Mouse (Mus musculus) cerebellum, adult 9-10 months (tissue): ENCODE measurements at regions not wholly inside any gene's neighbourhood (a gene's known extent, or its start where the extent isn't known, plus 50 kb on each side); places are given as distances from the start of the nearest gene placed in this dataset.
"Not testable (repeated sequence)": the region's sequence is repeated elsewhere in the genome, so short reads cannot be mapped to it uniquely, and the experiment has no call there.

ENCODE experiments used
- DNase-seq: peaks from one replicate; pipeline ENCODE4 v3.0.0; 2022

DNA sequence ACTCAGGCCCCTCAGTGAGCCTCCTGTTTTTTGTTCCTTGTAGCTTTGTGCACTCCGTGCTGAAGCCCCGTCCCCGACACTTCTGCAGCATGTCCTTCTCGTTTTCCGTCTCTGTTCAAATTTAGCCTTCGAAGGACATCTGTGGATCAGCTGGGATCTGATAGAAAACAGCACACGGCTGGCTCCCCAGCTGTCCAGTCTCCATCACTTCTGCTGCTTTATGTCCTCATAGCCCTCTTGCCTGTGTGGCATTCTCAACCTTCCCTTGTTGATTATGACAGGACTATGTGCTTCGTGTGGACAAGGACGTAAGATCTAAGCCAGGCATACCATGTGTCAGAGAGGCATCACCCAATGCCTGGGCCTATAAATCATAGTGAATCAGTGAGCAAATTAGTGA, 247.1 kb upstream of the Myo3a start:
- no peak for DNase-seq

DNA sequence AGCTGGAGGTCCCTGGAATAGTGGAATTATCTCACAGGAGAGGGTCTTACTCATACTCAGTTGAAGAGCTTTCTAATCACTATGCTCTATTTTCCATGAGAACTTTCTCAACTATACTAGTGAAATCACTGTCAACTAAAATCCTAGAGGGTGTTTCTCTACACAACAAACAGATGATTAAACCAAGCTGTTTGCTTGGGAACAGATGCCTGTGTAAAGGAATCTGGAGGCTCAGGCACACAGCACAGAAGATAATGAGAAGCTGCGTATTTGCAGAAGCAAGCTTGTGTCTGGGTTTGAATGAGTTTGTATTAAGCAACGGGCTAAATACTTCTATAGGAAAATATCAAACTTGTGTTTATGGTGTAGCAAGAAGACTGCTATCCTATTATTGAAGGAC, 202.9 kb upstream of the Myo3a start:
- no peak for DNase-seq

DNA sequence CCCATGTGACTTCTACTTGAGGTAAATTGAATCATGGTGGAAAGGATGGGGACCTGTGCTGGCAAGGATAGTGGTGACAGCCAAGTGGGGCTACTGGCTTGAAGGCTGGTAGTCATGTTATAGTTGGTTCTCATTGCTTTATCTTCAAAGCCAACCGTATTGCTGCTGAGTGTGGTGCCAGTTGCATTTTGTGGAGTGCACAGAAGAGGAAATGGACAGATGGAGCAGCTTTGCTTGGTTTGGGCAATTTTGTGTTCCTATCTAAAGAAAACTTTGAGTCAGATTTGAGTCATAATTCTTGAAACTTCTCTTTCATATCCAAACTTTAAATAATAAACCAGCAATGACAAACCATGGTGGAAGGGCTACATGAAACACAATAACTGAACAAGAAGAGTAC, 200.5 kb upstream of the Myo3a start:
- DNase-seq, result no peak

DNA sequence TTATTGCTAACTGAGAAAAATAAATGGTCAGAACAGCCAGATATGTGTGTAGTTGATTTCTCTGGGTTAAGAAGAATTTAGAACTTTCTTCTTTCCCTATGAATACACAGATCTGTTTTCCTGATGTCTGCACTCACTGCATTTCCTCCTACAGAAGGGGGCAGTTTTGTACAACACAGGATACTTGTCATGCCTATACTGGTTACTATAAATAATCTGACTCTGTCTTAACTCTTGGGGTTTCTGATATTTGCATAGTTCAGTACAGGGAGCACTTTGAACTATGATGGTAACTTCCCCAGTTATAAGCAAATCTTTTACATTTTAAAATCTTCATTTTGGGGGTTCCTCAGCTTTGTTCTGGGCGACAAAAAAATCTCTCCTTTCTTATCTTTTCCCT, 198.7 kb upstream of the Myo3a start:
- no peak for DNase-seq

DNA sequence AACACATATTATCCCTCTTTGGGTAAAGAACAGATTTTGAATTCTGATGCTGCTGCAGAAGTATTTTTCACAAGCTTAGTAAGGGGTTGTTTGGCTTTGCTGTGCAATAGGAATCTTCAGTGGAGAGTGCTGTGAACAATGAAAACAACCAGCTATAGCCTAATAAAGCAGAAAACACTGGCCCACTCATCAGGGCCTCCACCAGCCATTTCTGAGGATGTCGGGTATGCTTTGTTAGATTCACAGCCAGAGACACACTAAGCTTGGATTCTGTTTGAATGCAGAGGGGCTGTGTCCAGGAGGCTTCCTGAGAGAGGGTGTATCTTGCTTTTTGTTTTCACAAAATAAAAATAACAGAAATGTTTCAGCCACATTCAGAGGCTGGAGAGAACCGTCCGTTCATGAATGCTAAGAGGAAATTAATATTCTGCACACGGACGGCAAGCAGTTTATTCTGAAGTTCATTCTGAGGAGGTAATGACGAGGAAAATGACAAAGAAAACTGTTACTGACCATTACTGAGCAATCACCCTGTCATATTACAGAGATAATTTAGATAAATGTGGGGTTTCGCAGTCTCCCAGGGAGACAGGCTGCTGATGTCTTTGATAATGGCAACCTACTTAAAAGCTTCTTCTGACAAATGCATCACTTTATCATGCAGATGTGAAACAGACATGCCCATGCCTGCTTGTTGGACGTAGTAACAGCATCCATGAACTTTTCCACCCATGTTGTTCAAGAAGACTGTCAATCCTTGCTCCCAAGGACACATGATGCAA, 198.1 kb upstream of the Myo3a start:
- peak; percentile 2 for DNase-seq

DNA sequence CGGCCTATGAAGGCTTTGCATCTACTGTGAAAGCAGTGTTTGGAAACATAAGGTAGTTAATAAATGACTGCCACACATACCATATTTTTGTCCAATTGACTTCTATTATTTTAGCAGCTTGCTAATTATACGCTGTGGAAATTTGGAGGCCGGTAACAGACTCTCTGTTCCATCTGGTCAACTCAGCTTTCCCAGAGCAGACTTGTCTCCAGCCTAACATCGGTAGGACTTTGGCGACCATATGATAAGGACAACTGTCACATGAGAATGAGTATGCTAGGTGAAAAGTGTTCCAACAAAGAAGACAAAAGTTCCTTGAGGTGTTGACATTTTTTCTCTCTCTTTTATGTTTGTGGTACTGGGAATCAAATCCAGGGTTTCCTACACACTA, 197.5 kb upstream of the Myo3a start:
- DNase-seq, result no peak

DNA sequence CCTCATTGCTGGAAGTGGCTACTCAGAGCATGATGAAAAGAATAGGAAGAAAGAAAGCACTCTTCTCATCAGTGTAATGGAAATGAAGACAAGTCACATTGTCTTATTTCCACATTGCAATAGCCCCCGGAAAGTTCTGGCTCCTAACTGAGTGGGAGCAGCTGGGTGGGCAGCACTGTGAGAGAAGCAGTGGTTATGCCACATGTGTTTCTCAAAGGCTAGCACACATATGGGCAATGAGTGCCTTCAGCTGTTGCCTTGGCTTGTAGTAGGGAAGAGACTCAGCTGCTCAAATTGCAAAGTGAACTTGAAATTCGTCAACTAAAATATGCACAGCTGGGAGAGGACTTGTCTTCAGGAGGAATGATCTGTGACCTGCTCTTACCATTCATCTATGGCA, 190.5 kb upstream of the Myo3a start:
- DNase-seq, result no peak

DNA sequence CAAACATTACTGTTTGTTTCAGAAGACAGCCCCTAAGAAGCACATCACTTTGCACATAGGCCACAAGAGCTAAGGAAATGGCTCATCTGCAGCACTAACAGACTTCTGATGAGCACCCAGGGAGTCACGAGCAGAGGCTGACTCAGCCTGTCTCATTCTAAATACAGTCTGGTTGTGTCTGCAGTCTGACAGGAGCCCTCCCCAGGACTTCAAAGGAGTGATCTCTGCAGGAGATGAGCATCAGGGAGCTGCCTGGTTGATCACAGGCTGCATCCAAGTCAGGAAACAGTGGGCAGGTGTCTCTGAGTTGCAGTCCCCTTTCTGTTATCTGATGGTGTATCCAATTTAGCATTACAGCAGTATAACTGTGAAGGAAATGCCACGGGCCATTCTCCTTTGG, 188.5 kb upstream of the Myo3a start:
- DNase-seq, result no peak

DNA sequence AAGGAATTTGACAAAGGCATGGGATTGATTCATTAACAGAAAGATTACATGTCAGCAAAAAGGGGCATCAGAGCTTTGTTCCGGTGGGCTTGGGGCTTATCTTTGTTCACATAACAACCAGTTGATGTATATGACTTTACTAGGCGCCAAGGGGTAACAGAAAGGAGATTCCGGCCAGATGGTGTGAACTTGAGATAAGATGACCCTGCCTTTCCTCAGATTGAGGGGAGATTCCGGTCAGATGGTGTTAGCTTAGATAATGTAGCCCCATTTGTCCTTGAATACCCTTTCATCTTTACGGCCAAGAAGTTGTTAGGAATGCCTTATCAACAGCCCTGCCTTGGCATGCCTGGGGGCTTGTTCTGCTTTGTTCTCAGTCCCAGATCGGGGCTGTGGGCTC, 183.4 kb upstream of the Myo3a start:
- DNase-seq, result not testable (repeated sequence)

DNA sequence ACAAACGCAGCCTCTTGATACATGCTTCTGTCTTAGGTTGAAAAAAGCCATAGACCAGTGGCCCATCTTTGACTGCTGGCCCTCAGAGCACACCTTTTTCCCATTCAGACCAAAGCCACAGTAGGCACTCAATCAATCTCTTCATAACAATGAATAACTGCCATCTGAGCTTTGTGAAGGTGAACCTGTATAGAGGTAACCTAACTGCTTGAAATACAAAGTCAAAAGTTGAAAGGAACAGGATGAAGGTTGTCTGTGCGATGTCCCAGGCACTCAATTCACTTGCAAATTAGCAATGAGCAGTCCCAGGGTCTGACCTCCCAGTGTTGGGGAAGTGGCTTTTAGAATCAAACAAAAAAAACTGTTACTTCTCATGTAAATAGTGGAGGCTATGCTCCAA, 182.4 kb upstream of the Myo3a start:
- no peak for DNase-seq

DNA sequence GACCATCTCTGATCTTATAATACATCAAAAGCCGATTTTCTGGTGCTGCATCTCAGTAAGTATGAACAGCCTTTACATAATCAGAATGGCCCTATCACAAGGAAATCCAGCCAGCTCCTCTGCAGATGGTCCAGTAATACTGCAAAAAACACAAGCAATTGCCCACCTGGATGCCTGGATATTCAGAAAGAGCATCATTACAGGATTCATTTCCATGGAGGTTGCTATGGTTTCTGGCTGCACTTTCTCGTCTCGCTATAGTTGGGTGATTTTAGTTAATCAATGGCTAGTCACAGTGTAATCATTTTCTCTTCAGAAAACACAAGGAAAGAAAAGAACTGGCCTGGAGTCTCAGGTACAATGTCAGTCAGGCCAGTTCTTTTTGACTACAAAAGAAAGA, 179.8 kb upstream of the Myo3a start:
- DNase-seq, result no peak

DNA sequence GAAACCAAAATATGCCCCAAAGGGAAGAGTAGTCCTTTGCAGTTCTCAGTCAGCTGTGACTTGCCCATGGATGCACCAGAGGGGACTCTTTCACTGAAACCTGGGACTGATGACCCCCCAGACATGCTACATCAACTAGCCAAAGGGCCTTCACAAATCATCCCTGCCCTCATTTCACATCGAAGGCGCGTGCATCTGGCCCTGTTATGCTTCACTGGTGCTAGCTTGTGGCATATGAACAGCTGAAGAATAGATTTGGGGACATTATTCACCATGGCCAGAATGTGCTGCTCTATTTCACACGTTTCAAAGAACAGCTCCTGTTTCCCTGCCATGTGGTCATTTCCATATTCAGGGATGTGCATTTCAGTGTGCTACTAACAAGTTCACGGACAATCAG, 160.8 kb upstream of the Myo3a start:
- peak; percentile 11 for DNase-seq

DNA sequence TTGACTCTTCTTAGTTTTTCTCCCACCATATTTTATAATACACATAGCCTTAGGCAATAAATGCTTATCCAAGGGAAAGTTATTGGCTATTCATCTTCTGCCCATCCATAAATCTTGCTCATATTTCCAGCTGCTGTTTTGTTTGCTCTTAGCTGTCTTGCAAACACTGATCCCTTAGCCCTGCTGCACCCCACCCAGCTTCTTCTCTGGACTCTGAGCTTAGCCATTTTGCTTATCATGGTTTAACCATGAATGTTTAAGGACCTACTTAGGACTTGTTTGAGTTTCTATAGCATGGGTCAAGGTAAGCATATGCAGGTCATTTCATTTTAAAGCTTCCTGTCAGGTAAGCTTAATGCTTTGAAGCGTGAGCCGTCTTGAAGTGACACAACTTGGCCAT, 130.5 kb upstream of the Myo3a start:
- DNase-seq, result no peak

DNA sequence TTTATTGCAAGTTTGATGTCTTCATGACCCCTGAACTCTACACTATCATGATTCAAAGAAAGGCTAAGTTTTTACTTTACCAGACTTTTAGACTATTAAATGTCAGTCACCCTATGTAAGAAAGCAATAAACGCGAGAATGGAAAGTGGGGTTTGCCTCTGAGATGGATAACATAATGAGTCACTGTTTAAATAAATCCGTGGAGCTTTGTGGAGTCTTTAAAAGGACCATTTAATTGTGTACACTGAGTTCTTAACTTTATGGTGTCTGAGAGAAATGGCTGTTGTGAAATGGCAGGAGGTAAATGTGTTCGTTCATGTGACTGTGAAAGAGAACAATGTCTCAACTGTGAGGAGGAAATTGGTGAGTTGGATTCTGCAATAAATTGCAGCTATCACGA, 122.2 kb upstream of the Myo3a start:
- DNase-seq, result no peak

DNA sequence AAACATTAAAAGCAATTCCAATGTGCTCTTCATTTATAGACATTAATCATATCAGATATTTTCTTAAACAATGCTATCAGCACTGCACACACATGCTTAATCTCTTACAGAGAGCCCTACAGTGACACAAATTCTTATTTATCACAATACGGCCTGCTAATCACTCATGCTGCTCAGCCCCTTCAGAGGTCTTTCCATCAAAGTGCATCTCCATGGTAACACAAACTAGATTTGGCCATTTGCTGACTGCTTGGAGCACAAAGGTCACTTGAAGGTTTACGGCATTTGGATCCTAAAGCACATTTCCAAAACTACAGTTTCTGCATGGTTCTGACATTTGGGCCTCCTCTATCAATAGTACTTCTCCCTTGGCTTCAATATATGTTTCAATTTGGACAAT, 77.6 kb upstream of the Myo3a start:
- DNase-seq, result no peak

DNA sequence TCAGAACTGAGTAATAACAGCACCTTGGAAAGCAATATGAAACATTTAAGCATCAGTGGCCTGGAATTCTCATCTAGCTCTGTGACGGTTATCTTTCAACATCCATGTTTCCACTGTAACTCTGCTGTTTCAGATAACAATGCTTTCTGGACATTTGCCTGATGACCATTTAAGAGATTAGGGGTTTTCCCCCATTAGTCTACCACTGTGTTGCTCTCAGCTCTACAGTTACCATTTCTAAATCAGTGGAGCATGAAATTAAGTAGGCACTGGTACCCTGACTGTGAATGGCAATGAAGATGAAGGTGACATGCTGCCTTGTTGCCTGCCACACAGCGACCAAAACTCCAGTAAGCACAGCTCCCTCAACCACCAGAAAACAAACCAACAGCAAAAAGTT, 70.7 kb upstream of the Myo3a start:
- no peak for DNase-seq

DNA sequence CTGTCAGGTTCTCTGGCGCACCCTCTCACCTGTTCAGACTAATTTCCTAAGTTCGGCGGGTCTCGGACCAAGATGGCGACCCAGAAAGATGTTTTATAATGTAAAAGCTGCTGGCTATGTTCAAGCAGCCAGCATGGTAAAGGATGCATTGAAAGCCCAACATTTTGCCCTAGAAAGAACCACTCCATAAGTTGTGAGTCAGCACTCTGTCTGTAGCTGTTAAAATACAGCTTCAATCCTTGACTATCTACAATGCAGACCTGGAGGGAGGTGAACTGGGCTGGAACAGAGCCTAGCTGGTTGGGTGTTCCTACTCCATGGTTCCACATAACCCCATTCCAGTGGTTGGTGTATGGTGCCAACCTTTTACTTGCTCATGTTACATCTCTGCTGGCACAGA, 61.9 kb upstream of the Myo3a start:
- no peak for DNase-seq

DNA sequence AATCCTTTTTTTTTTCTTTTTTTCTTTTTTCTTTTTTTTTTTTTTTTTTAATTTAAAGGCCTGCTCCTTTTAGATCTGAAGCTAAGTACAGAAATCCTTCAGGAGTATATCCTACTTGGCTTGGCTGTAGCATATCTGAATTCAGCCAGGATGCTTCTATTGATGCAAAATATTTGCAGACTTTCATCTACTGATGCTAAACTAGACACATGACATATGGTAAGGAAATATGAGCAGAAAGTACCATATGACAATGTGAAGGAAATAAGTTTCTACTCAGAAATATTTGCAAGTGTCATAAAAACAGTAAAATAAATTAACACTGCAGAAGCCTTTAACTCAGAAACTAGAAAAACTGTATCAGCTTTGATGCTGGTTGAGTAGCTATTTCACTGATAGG, 61.4 kb upstream of the Myo3a start:
- DNase-seq, result no peak
